Mouse (Mus musculus): ENCODE results near the gene Recql. TPM values are rescaled to one million over a fixed set of nuclear protein-coding genes. Genes with fewer than 3 reads are reported as not detected.
A peak's percentile ranks its signal among the peaks of the same experiment; 100 is the strongest.

Recql gene
- polyA plus RNA-seq, 1 experiment from 2014 or later, result 35.5 TPM

DNA sequence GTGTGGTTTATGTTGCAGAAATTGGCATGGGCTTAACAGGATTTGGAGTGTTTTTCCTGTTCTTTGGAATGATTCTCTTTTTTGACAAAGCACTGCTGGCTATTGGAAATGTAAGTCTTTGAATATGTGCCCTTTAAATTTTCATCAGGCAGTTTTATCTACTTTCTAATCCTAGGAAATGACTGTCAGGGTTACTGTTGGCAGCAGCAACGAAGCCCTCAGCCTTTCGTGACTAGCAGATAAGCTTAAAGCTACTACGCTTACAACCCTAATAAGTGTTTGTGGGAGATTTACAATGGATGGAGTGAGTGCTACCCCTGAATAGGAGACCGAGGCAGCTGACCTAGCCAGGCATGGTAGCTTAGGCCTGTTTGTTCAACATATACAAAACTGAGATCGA, 5.4 kb upstream of the Recql start:
- H3K27me3 ChIP-seq (replicated peaks; ENCODE audit: control insufficient read depth, insufficient read depth, low read length), result no peaks in the 10 kb centered on the region
- H3K9ac ChIP-seq (ENCODE audit: low read length), result no peak overlapping the region
- no peak overlapping the region for H3K27ac ChIP-seq (ENCODE audit: low read depth, low read length)
- no peak for ATAC-seq
- H3K36me3 ChIP-seq (ENCODE audit: control insufficient read depth, insufficient read depth, low read length), result peaks cover 23% of the 10 kb centered on the region
- H3K4me3 ChIP-seq (ENCODE audit: low read depth, low read length), result no peak overlapping the region
- DNase-seq (ENCODE audit: low spot score), result no peak
- peaks cover 10% of the 10 kb centered on the region for H3K4me1 ChIP-seq (ENCODE audit: control insufficient read depth, insufficient read depth, low read length)
- WGBS, result 91% methylated on average over 5 of the region's 5 CpGs
- no peak overlapping the region for H3K4me2 ChIP-seq (ENCODE audit: low read length)
- H3K9me3 ChIP-seq (replicated peaks; ENCODE audit: control insufficient read depth, low read length), result no peaks in the 10 kb centered on the region

- no peaks in the 10 kb centered on the region for H3K9me3 ChIP-seq (replicated peaks; ENCODE audit: control insufficient read depth, low read length)
- no peak overlapping the region for H3K4me2 ChIP-seq (ENCODE audit: low read length)
- H3K9ac ChIP-seq (ENCODE audit: low read length), result no peak overlapping the region
- peaks cover 14% of the 10 kb centered on the region for H3K4me1 ChIP-seq (ENCODE audit: control insufficient read depth, insufficient read depth, low read length)
- H3K4me3 ChIP-seq (ENCODE audit: low read depth, low read length), result no peak overlapping the region
- no peaks in the 10 kb centered on the region; the same call in 1 of the 2 replicates for H3K36me3 ChIP-seq (ENCODE audit: control insufficient read depth, insufficient read depth, low read length)
- 82% methylated on average over 2 of the region's 2 CpGs for WGBS
- no peaks in the 10 kb centered on the region for H3K27me3 ChIP-seq (replicated peaks; ENCODE audit: control insufficient read depth, insufficient read depth, low read length)
- ATAC-seq, result no peak
- H3K27ac ChIP-seq (ENCODE audit: low read depth, low read length), result no peak overlapping the region
- DNase-seq (ENCODE audit: low spot score), result no peak
Observed at GRCm38 (mm10) chr6:142389101-142389500, 2.2 kb upstream of the Recql start.

GRCm38 (mm10) chr6:142387755-142388271, 926 bp upstream of the Recql start:
- DNase-seq (ENCODE audit: low spot score) (no peak), ATAC-seq (no peak)
- peaks cover 14% of the 10 kb centered on the region for H3K4me1 ChIP-seq (ENCODE audit: control insufficient read depth, insufficient read depth, low read length)
- no peak overlapping the region for H3K27ac ChIP-seq (ENCODE audit: low read depth, low read length)
- no peaks in the 10 kb centered on the region for H3K36me3 ChIP-seq (ENCODE audit: control insufficient read depth, insufficient read depth, low read length)
- WGBS, result 23% methylated on average over 8 of the region's 8 CpGs
- H3K4me2 ChIP-seq (ENCODE audit: low read length), result peak overlapping the region; percentile 74
- no peaks in the 10 kb centered on the region for H3K27me3 ChIP-seq (replicated peaks; ENCODE audit: control insufficient read depth, insufficient read depth, low read length)
- H3K4me3 ChIP-seq (ENCODE audit: low read depth, low read length), result peak overlapping the region; percentile 99
- H3K9me3 ChIP-seq (replicated peaks; ENCODE audit: control insufficient read depth, low read length), result no peaks in the 10 kb centered on the region
- H3K9ac ChIP-seq (ENCODE audit: low read length), result peak overlapping the region; percentile 91

GRCm38 (mm10) chr6:142386285-142387010, 439 bp downstream of the Recql start:
- DNase-seq (ENCODE audit: low spot score) (no peak), ATAC-seq (peak; percentile 81)
- no peaks in the 10 kb centered on the region for H3K27me3 ChIP-seq (replicated peaks; ENCODE audit: control insufficient read depth, insufficient read depth, low read length)
- peaks cover 14% of the 10 kb centered on the region for H3K4me1 ChIP-seq (ENCODE audit: control insufficient read depth, insufficient read depth, low read length)
- H3K9ac ChIP-seq (ENCODE audit: low read length), result peak overlapping the region; percentile 91
- no peaks in the 10 kb centered on the region for H3K9me3 ChIP-seq (replicated peaks; ENCODE audit: control insufficient read depth, low read length)
- no peaks in the 10 kb centered on the region for H3K36me3 ChIP-seq (ENCODE audit: control insufficient read depth, insufficient read depth, low read length)
- H3K27ac ChIP-seq (ENCODE audit: low read depth, low read length), result no peak overlapping the region
- 6% methylated on average over 31 of the region's 31 CpGs for WGBS
- H3K4me2 ChIP-seq (ENCODE audit: low read length), result peak overlapping the region; percentile 67
- H3K4me3 ChIP-seq (ENCODE audit: low read depth, low read length), result peak overlapping the region; percentile 99

- Histone ChIP-seq H3K36me3 (ENCODE audit: control insufficient read depth, insufficient read depth, low read length) (no peaks in the 10 kb centered on the region), H3K4me1 (ENCODE audit: control insufficient read depth, insufficient read depth, low read length) (peaks cover 14% of the 10 kb centered on the region), H3K27ac (ENCODE audit: low read depth, low read length) (no peak overlapping the region), H3K9ac (ENCODE audit: low read length) (no peak overlapping the region), H3K27me3 (replicated peaks; ENCODE audit: control insufficient read depth, insufficient read depth, low read length) (no peaks in the 10 kb centered on the region), H3K9me3 (replicated peaks; ENCODE audit: control insufficient read depth, low read length) (no peaks in the 10 kb centered on the region), H3K4me2 (ENCODE audit: low read length) (no peak overlapping the region), H3K4me3 (ENCODE audit: low read depth, low read length) (no peak overlapping the region)
- DNase-seq (ENCODE audit: low spot score), result no peak
- ATAC-seq, result no peak
- 89% methylated on average over 9 of the region's 9 CpGs for WGBS
Observed at GRCm38 (mm10) chr6:142384521-142384920, 2.4 kb downstream of the Recql start.

DNA sequence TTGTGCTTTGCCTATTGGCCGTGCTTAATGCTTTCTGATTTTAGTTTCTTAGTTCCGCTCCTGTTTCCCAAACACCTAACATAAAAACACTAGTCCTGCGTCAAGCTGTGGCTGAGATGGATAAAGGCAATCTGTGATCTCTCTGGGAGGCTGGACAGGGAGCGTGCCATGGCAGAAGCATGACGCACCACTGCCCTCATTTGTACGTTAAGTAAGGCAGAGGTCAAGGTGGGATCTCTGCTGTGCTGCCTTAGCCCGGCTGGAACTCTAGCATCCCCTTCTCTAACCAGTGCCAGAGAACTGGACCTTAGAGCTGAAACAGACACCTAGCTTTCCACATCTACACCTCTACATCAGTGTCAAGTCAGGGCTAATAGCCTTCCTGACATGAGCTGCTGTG, 5.3 kb downstream of the Recql start:
- Histone ChIP-seq H3K27me3 (replicated peaks; ENCODE audit: control insufficient read depth, insufficient read depth, low read length) (no peaks in the 10 kb centered on the region), H3K9ac (ENCODE audit: low read length) (no peak overlapping the region), H3K4me2 (ENCODE audit: low read length) (no peak overlapping the region), H3K9me3 (replicated peaks; ENCODE audit: control insufficient read depth, low read length) (no peaks in the 10 kb centered on the region), H3K27ac (ENCODE audit: low read depth, low read length) (no peak overlapping the region), H3K36me3 (ENCODE audit: control insufficient read depth, insufficient read depth, low read length) (peaks cover 12% of the 10 kb centered on the region), H3K4me3 (ENCODE audit: low read depth, low read length) (no peak overlapping the region), H3K4me1 (ENCODE audit: control insufficient read depth, insufficient read depth, low read length) (0 out of 2 replicates have a peak, but pooled peaks cover 3% of the 10 kb centered on the region)
- ATAC-seq (no peak), DNase-seq (ENCODE audit: low spot score) (no peak)
- 94% methylated on average over 7 of the region's 7 CpGs for whole genome bisulfite sequencing

DNA sequence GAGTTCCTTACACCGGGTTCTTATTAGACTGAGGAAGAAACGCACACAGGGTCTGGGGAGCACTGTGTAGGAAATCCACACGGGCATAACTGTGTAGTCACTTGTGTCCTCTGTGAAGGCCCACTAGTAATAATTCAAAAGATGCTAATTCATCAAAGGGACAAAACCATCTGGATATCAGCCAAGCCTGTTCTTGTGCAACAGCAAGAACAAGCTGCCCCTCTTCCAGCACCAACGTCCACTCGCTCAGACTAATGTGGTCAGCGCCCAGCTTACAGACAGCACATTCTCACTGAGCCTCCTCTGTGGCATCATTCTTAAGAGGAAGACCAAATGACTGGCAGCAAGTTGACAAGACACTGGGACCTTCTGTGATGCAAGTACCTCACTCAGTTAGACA, 6.9 kb downstream of the Recql start:
- Histone ChIP-seq H3K9ac (ENCODE audit: low read length) (no peak overlapping the region), H3K36me3 (ENCODE audit: control insufficient read depth, insufficient read depth, low read length) (peaks cover 26% of the 10 kb centered on the region), H3K4me3 (ENCODE audit: low read depth, low read length) (no peak overlapping the region), H3K27me3 (replicated peaks; ENCODE audit: control insufficient read depth, insufficient read depth, low read length) (no peaks in the 10 kb centered on the region), H3K4me2 (ENCODE audit: low read length) (no peak overlapping the region), H3K9me3 (replicated peaks; ENCODE audit: control insufficient read depth, low read length) (no peaks in the 10 kb centered on the region), H3K27ac (ENCODE audit: low read depth, low read length) (no peak overlapping the region), H3K4me1 (ENCODE audit: control insufficient read depth, insufficient read depth, low read length) (no peaks in the 10 kb centered on the region)
- ATAC-seq (no peak), DNase-seq (ENCODE audit: low spot score) (no peak)
- WGBS, result 91% methylated on average over 6 of the region's 6 CpGs

- Histone ChIP-seq H3K4me2 (ENCODE audit: low read length) (no peak overlapping the region), H3K9ac (ENCODE audit: low read length) (no peak overlapping the region), H3K4me1 (ENCODE audit: control insufficient read depth, insufficient read depth, low read length) (no peaks in the 10 kb centered on the region), H3K4me3 (ENCODE audit: low read depth, low read length) (no peak overlapping the region), H3K27me3 (replicated peaks; ENCODE audit: control insufficient read depth, insufficient read depth, low read length) (no peaks in the 10 kb centered on the region), H3K36me3 (ENCODE audit: control insufficient read depth, insufficient read depth, low read length) (peaks cover 37% of the 10 kb centered on the region), H3K9me3 (replicated peaks; ENCODE audit: control insufficient read depth, low read length) (no peaks in the 10 kb centered on the region), H3K27ac (ENCODE audit: low read depth, low read length) (no peak overlapping the region)
- no peak for DNase-seq (ENCODE audit: low spot score)
- ATAC-seq, result no peak
- WGBS, result 93% methylated on average over 8 of the region's 8 CpGs
Observed at GRCm38 (mm10) chr6:142378576-142379330, 8.1 kb downstream of the Recql start.

- DNase-seq (ENCODE audit: low spot score) (no peak), ATAC-seq (no peak)
- Histone ChIP-seq H3K36me3 (ENCODE audit: control insufficient read depth, insufficient read depth, low read length) (peaks cover 50% of the 10 kb centered on the region), H3K27ac (ENCODE audit: low read depth, low read length) (no peak overlapping the region), H3K4me1 (ENCODE audit: control insufficient read depth, insufficient read depth, low read length) (no peaks in the 10 kb centered on the region), H3K9ac (ENCODE audit: low read length) (no peak overlapping the region), H3K27me3 (replicated peaks; ENCODE audit: control insufficient read depth, insufficient read depth, low read length) (no peaks in the 10 kb centered on the region), H3K4me3 (ENCODE audit: low read depth, low read length) (no peak overlapping the region), H3K4me2 (ENCODE audit: low read length) (no peak overlapping the region), H3K9me3 (replicated peaks; ENCODE audit: control insufficient read depth, low read length) (no peaks in the 10 kb centered on the region)
- 61% methylated on average over 1 of the region's 1 CpGs for WGBS
Observed at GRCm38 (mm10) chr6:142377081-142377480, 9.8 kb downstream of the Recql start.

Measured in forebrain, embryonic 14.5 days (tissue).